Mouse (Mus musculus) spleen, adult 2 months (tissue): ENCODE results near the gene Gm37240.

Experiments
- CTCF ChIP-seq: fragments of 200-500 bp; IDR thresholded peaks from 2 replicates; pipeline ENCODE4 v1.5.1; 2011; ENCODE audit warnings: mild to moderate bottlenecking, inconsistent platforms; ENCODE audit not compliant: insufficient read depth, insufficient read length, insufficient replicate concordance; ENCODE audit errors: extremely low read depth
- POLR2A ChIP-seq: fragments of 200-500 bp; IDR thresholded peaks from 2 replicates; pipeline ENCODE4 v1.6.1; 2011; ENCODE audit warnings: low read depth, low read length, inconsistent platforms

DNA sequence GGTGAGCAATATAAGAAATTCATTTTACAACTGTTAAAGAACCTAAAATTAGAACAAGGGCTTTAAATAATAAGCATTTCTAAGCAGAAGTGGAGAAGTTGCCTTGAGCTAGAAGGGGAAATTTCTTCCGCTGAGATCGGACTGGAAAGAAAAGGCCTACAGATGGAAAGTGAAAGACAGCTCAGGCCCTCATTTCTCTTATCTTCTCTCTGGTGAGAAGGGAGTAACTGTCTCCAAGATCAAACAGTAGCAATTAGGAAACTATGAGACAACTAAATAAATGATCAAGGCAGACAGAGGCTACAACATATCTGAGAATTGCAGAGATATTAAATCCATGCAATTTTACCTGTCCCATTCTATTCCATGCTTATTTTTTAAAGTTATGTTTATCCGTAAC lies 1316.8 kb downstream of the Gm37240 start:
- no peak for TF ChIP-seq POLR2A
- TF ChIP-seq CTCF: no peak
